Mouse (Mus musculus): ENCODE measurements at regions not wholly inside any gene's neighbourhood (a gene's known extent, or its start where the extent isn't known, plus 50 kb on each side); places are given as distances from the start of the nearest gene placed in this dataset.

GRCm38 (mm10) chr10:96955036-96955775 is 338.4 kb downstream of the Btg1 start:
- TF ChIP-seq POLR2A (IDR thresholded peaks at IDR 0.05; ENCODE audit: extremely low read depth, insufficient read depth, low read length) (no peak), CTCF (IDR thresholded peaks at IDR 0.05; ENCODE audit: low read depth, low read length) (no peak)

Measured in liver, adult 2 months (tissue).